Mouse (Mus musculus): ENCODE results near the gene Phactr1. TPM values are rescaled to one million over a fixed set of nuclear protein-coding genes. Genes with fewer than 3 reads are reported as not detected.

Gene Phactr1
- not detected in 2 replicates for polyA plus RNA-seq (2012)

GRCm38 (mm10) chr13:42680391-42680994 lies at the start of gene Phactr1:
Gene Phactr1, plus strand, starts transcription at chr13:42680623.
- H3K9me3 ChIP-seq (ENCODE audit: control insufficient read depth, low read length) = peaks cover 2% of the 10 kb centered on the region; the same call in 1 of the 2 replicates
- H3K36me3 ChIP-seq (ENCODE audit: control insufficient read depth) = no peaks in the 10 kb centered on the region
- no peak for TF ChIP-seq GATA1 (IDR thresholded peaks at IDR 0.05; ENCODE audit: low read length)
- TF ChIP-seq TAL1 (IDR thresholded peaks at IDR 0.05; ENCODE audit: low read length) = no peak
- H3K4me1 ChIP-seq (ENCODE audit: control insufficient read depth) = no peaks in the 10 kb centered on the region
- H3K4me3 ChIP-seq (replicated peaks) = no peak within 1 kb of the TSS
- no peaks in the 10 kb centered on the region; the same call in 1 of the 2 replicates for H3K27me3 ChIP-seq (ENCODE audit: control insufficient read depth)

- Histone ChIP-seq H3K36me3 (ENCODE audit: control insufficient read depth) (no peaks in the 10 kb centered on the region), H3K4me3 (replicated peaks) (no peak overlapping the region), H3K27me3 (ENCODE audit: control insufficient read depth) (no peaks in the 10 kb centered on the region), H3K4me1 (ENCODE audit: control insufficient read depth) (no peaks in the 10 kb centered on the region), H3K9me3 (ENCODE audit: control insufficient read depth, low read length) (no peaks in the 10 kb centered on the region)
- TF ChIP-seq TAL1 (IDR thresholded peaks at IDR 0.05; ENCODE audit: low read length) (no peak), GATA1 (IDR thresholded peaks at IDR 0.05; ENCODE audit: low read length) (no peak)
Observed at GRCm38 (mm10) chr13:42634908-42635307, 45.5 kb upstream of the Phactr1 start.

- Histone ChIP-seq H3K36me3 (ENCODE audit: control insufficient read depth) (no peaks in the 10 kb centered on the region), H3K27me3 (ENCODE audit: control insufficient read depth) (no peaks in the 10 kb centered on the region)
Observed at GRCm38 (mm10) chr13:42650228-42650627, 30.2 kb upstream of the Phactr1 start.

DNA sequence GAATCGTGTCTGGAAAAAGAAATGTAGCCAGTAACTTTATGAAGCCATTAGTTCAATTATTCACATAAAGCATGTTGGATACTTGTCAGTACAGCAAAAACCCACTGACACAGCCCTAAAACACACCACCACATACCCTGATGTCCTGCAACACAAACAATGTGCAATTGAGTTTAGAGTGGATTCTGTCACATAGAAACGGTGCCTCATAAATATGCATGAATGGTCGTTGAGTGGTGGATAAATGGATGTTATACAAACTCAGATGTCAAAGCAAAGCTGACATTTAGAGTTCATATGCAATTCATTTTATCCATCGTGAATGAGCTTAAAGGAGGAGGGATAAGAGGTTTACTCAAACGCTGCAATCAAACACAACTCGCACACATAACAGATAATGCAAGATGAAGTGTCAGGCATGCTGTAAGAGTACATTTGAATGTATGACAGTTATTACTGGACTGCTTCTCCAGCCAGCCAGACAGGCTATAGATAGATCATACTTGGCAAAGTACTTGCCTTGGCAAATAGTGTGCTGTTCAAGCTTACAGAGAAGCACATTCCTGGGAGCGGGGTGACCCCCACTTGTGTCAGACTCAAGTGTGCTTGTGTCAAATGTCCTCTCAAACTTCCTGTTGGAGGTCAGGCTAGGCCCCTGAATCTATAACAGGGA lies 23.6 kb upstream of the Phactr1 start:
- no peaks in the 10 kb centered on the region for H3K36me3 ChIP-seq (ENCODE audit: control insufficient read depth)
- H3K27me3 ChIP-seq (ENCODE audit: control insufficient read depth) = no peaks in the 10 kb centered on the region
- no peak overlapping the region for H3K4me3 ChIP-seq (replicated peaks)
- TF ChIP-seq TAL1 (IDR thresholded peaks at IDR 0.05; ENCODE audit: low read length) = no peak
- TF ChIP-seq GATA1 (IDR thresholded peaks at IDR 0.05; ENCODE audit: low read length) = no peak
- H3K9me3 ChIP-seq (ENCODE audit: control insufficient read depth, low read length) = no peaks in the 10 kb centered on the region
- no peaks in the 10 kb centered on the region for H3K4me1 ChIP-seq (ENCODE audit: control insufficient read depth)

More at GRCm38 (mm10) chr13:42650228-42650627, 30.2 kb upstream of the Phactr1 start:
- TF ChIP-seq GATA1 (IDR thresholded peaks at IDR 0.05; ENCODE audit: low read length) (no peak), TAL1 (IDR thresholded peaks at IDR 0.05; ENCODE audit: low read length) (no peak)
- H3K9me3 ChIP-seq (ENCODE audit: control insufficient read depth, low read length) = no peaks in the 10 kb centered on the region
- no peaks in the 10 kb centered on the region for H3K4me1 ChIP-seq (ENCODE audit: control insufficient read depth)
- no peak overlapping the region for H3K4me3 ChIP-seq (replicated peaks)

DNA sequence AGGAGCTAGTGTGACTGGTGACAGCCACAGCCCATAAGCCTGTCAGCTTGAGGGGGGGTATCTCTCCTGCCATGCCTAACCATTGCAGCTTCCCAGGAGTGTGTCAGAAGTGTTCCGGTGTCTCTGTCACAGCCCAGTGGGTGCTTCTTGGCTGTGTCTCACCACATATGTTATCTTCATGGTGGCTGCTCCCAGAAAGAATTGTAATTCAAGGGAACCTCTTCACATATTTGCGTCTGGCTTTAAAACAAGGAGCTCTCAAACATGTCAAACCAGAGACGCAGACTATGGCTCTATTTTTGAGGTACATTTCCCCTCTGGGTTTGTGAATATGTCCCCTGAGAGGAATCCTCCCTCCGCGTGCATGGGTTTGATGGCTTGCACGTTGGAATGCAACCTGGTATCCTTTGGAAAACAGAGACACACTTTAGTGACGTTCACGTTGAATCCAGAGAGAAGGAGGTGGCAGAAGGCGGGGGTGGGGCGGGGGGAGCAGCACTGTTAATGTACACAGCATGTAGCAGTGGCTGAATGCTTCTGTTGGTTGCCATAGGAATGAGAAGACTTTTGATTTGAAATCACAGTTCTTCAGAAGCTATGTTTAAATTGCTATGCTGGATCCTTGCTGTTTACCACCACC lies 8.7 kb upstream of the Phactr1 start:
- Histone ChIP-seq H3K27me3 (ENCODE audit: control insufficient read depth) (no peaks in the 10 kb centered on the region), H3K36me3 (ENCODE audit: control insufficient read depth) (no peaks in the 10 kb centered on the region), H3K9me3 (ENCODE audit: control insufficient read depth, low read length) (no peaks in the 10 kb centered on the region), H3K4me1 (ENCODE audit: control insufficient read depth) (no peaks in the 10 kb centered on the region), H3K4me3 (replicated peaks) (no peak overlapping the region)
- no peak for TF ChIP-seq TAL1 (IDR thresholded peaks at IDR 0.05; ENCODE audit: low read length)

DNA sequence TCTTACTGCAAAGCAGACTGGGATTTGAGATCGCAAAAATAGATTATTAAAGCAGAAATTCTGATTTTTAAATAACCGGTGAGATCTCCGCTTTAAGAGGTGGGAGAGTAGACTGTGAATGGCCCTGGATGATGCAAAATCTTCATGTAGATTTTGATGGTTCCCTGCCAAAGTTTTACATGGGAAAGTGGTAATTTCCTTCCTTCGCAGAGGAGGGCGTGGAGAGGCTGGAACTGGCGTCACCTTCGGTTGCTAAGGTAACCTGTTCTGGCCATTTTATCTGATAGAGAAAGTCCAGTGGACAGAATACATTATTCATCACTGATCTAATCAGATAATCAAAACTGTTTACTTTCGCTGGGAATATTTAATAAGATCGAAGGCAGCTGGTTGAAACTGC lies 876 bp downstream of the Phactr1 start:
- Histone ChIP-seq H3K4me3 (replicated peaks) (no peak overlapping the region), H3K4me1 (ENCODE audit: control insufficient read depth) (no peaks in the 10 kb centered on the region), H3K36me3 (ENCODE audit: control insufficient read depth) (no peaks in the 10 kb centered on the region), H3K27me3 (ENCODE audit: control insufficient read depth) (no peaks in the 10 kb centered on the region; the same call in 1 of the 2 replicates), H3K9me3 (ENCODE audit: control insufficient read depth, low read length) (peaks cover 2% of the 10 kb centered on the region; the same call in 1 of the 2 replicates)
- TF ChIP-seq TAL1 (IDR thresholded peaks at IDR 0.05; ENCODE audit: low read length) (no peak), GATA1 (IDR thresholded peaks at IDR 0.05; ENCODE audit: low read length) (no peak)

GRCm38 (mm10) chr13:42684181-42684580 lies 3.8 kb downstream of the Phactr1 start:
- H3K27me3 ChIP-seq (ENCODE audit: control insufficient read depth) = no peaks in the 10 kb centered on the region; the same call in 1 of the 2 replicates
- H3K36me3 ChIP-seq (ENCODE audit: control insufficient read depth) = no peaks in the 10 kb centered on the region
- H3K4me1 ChIP-seq (ENCODE audit: control insufficient read depth) = no peaks in the 10 kb centered on the region
- TF ChIP-seq TAL1 (IDR thresholded peaks at IDR 0.05; ENCODE audit: low read length) = no peak
- no peak for TF ChIP-seq GATA1 (IDR thresholded peaks at IDR 0.05; ENCODE audit: low read length)
- no peak overlapping the region for H3K4me3 ChIP-seq (replicated peaks)
- peaks cover 2% of the 10 kb centered on the region; the same call in 1 of the 2 replicates for H3K9me3 ChIP-seq (ENCODE audit: control insufficient read depth, low read length)

DNA sequence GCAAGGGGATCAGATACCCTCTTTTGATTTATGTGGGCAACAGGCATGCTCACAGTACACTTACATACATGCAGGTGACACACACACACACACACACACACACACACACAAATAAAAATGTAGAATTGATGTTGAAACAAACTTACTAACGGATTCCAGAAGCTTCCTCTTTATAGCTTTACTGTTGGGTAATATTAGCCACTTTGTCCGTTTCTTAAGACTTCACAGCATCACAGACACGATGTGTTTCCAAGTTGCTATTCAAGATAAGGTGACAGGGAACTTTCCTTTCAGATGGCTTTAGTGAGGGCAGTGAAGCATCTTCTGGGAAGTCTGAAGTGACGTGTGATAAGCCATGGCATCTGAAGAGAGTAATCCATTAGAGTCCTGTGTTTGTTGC lies 11.8 kb downstream of the Phactr1 start:
- no peak overlapping the region for H3K4me3 ChIP-seq (replicated peaks)
- H3K27me3 ChIP-seq (ENCODE audit: control insufficient read depth) = no peaks in the 10 kb centered on the region
- TF ChIP-seq TAL1 (IDR thresholded peaks at IDR 0.05; ENCODE audit: low read length) (no peak), GATA1 (IDR thresholded peaks at IDR 0.05; ENCODE audit: low read length) (no peak)
- H3K9me3 ChIP-seq (ENCODE audit: control insufficient read depth, low read length) = no peaks in the 10 kb centered on the region
- H3K36me3 ChIP-seq (ENCODE audit: control insufficient read depth) = no peaks in the 10 kb centered on the region
- no peaks in the 10 kb centered on the region for H3K4me1 ChIP-seq (ENCODE audit: control insufficient read depth)

- Histone ChIP-seq H3K4me1 (ENCODE audit: control insufficient read depth) (no peaks in the 10 kb centered on the region), H3K4me3 (replicated peaks) (no peak overlapping the region), H3K27me3 (ENCODE audit: control insufficient read depth) (no peaks in the 10 kb centered on the region), H3K9me3 (ENCODE audit: control insufficient read depth, low read length) (peaks cover 5% of the 10 kb centered on the region), H3K36me3 (ENCODE audit: control insufficient read depth) (no peaks in the 10 kb centered on the region)
- no peak for TF ChIP-seq GATA1 (IDR thresholded peaks at IDR 0.05; ENCODE audit: low read length)
- TF ChIP-seq TAL1 (IDR thresholded peaks at IDR 0.05; ENCODE audit: low read length) = no peak
Observed at GRCm38 (mm10) chr13:42696641-42697040, 16.2 kb downstream of the Phactr1 start.

Measured in erythroblast, embryonic 14.5 days (primary cell).